In the genomic region with DNA sequence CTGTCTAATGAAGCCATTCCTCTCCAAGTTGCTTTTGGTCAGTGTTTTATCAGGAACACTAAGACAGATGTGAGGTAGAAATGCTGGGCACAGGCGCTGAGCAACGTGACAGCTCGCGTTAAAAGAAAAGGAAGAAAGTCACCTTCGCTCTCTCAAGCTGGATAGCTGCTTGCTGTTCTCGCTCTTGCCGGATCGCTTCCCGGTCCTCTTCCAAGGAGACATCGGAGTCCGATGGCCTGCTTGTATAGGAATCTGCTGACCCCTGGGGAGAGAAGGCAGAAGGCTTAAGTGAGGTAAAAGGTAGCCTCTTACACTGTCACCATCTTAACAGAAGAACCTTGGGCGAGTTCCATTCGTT, we compare ENCODE assay signal across 12 mouse cellular contexts.
"Had no signal": no experiment of that assay in that cellular context is flagged by ENCODE, and none has a peak within 500 bp of the region (broad histone marks: within the 10 kb centered on the region; RNA-seq: fewer than 3 reads in every experiment).

No protein-coding gene starts in this region.

- H3K36me3 ChIP-seq: limb, embryonic 12.5 days; liver, embryonic 15.5 days; lung, embryonic 15.5 days; stomach, embryonic 15.5 days had no signal

- DNase-seq: kidney, postnatal 4 days; right cerebral cortex, postnatal 14 days; thymus, adult 2 months; thymus, postnatal 25 days had no signal

- ATAC-seq: midbrain, embryonic 13.5 days had no signal

- H3K27ac ChIP-seq: kidney, postnatal 0 days; layer of hippocampus, adult 2 months; limb, embryonic 12.5 days; liver, embryonic 15.5 days; lung, embryonic 15.5 days; midbrain, embryonic 13.5 days; stomach, embryonic 15.5 days had no signal

- H3K4me1 ChIP-seq: midbrain, embryonic 13.5 days; stomach, embryonic 15.5 days had no signal

- H3K27me3 ChIP-seq: liver, embryonic 15.5 days; lung, embryonic 15.5 days; midbrain, embryonic 13.5 days; stomach, embryonic 15.5 days had no signal

- H3K9ac ChIP-seq: limb, embryonic 12.5 days; liver, embryonic 15.5 days; lung, embryonic 15.5 days; midbrain, embryonic 13.5 days; stomach, embryonic 15.5 days had no signal

- H3K4me2 ChIP-seq: limb, embryonic 12.5 days; liver, embryonic 11.5 days; liver, embryonic 15.5 days; lung, embryonic 15.5 days; midbrain, embryonic 13.5 days; stomach, embryonic 15.5 days had no signal

- H3K9me3 ChIP-seq: limb, embryonic 12.5 days; liver, embryonic 15.5 days; lung, embryonic 15.5 days; midbrain, embryonic 13.5 days; stomach, embryonic 15.5 days had no signal

- H3K4me3 ChIP-seq: layer of hippocampus, adult 2 months; limb, embryonic 12.5 days; liver, embryonic 15.5 days; lung, embryonic 15.5 days; midbrain, embryonic 13.5 days; stomach, embryonic 15.5 days had no signal
